Mouse (Mus musculus) heart, postnatal 0 days (tissue): ENCODE measurements at regions not wholly inside any gene's neighbourhood (a gene's known extent, or its start where the extent isn't known, plus 50 kb on each side); places are given as distances from the start of the nearest gene placed in this dataset.

Source experiments
- CTCF ChIP-seq: IDR thresholded peaks from 2 replicates; pipeline ENCODE4 v1.5.1; 2016; ENCODE audit warnings: antibody characterized with exemption, control low read depth, low read depth
- EP300 ChIP-seq: IDR thresholded peaks from 2 replicates; pipeline ENCODE4 v1.6.1; 2016; ENCODE audit warnings: antibody characterized with exemption, low read depth

DNA sequence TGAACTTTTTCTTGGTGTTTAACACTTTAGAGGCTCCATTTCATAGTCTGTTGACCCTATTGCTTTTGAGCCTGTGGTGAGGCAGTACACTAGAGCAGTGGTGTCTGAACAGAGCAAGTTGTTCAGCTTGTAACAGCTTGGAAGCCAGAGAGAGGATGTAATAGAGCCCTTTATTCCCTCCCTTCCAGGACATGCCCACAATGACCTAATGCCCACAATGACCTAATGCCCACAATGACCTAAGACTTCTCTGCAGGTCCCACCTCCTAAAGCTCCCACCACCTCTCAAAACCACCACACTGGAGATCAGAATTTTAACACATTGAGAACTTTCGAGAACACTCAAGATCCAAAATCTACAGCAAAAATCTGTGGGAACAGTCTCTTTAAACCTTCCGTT, 115.6 kb downstream of the S1pr1 start:
- TF ChIP-seq EP300, result no peak
- TF ChIP-seq CTCF, result no peak
